8 mouse cellular contexts compared by ENCODE assay signal in genomic region chr8:107587429-107587994, GRCm38 (mm10). TPM values are rescaled to one million over a fixed set of nuclear protein-coding genes. Genes with fewer than 3 reads are reported as not detected.
DNase-seq lines count a peak whose midpoint lies in the region; ATAC-seq and TF ChIP-seq lines count a peak whose summit lies in the region.

No protein-coding gene starts in this region.

- WGBS in embryonic facial prominence, embryonic 15.5 days, result 0% methylated on average over 17 of the region's 17 CpGs

- peak overlapping the region; percentile 88 for H3K9ac ChIP-seq in MEL (ENCODE audit: control insufficient read depth, low read depth, low read length, poor library complexity, severe bottlenecking)
- peak overlapping the region; percentile 69 for H3K9ac ChIP-seq in embryonic facial prominence, embryonic 15.5 days

- peaks cover 36% of the 10 kb centered on the region for H3K79me2 ChIP-seq in MEL (ENCODE audit: control insufficient read depth, insufficient read depth, low read length, poor library complexity)

- no peaks in the 10 kb centered on the region; a peak in 1 of 4 replicates for H3K27me3 ChIP-seq in MEL (ENCODE audit: control insufficient read depth in 1 of 2, insufficient read depth in 2 of 2, low read length in 2 of 2)
- H3K27me3 ChIP-seq in embryonic facial prominence, embryonic 15.5 days, result no peaks in the 10 kb centered on the region

- no peak for TF ChIP-seq EP300 in MEL (IDR thresholded peaks at IDR 0.05; ENCODE audit: low read depth in 1 of 2, low read length in 2 of 2)

- no peak; a peak in 1 of 4 replicates for TF ChIP-seq POLR2A in MEL (IDR thresholded peaks at IDR 0.05; ENCODE audit: control insufficient read depth in 1 of 2, insufficient read depth in 1 of 2, low read depth in 1 of 2, low read length in 2 of 2, poor library complexity in 1 of 2)

- peak overlapping the region; percentile 73 to 87 for H3K4me3 ChIP-seq in MEL (ENCODE audit: control insufficient read depth in 1 of 2, insufficient read depth in 1 of 2, low read depth in 2 of 2, low read length in 2 of 2)
- H3K4me3 ChIP-seq in embryonic facial prominence, embryonic 15.5 days (replicated peaks), result peak overlapping the region; percentile 69

- TF ChIP-seq RAD21 in MEL (IDR thresholded peaks at IDR 0.05; ENCODE audit: low read depth, low read length), result no peak

- no peaks in the 10 kb centered on the region for H3K9me3 ChIP-seq in MEL (replicated peaks; ENCODE audit: insufficient read depth, low read length)
- no peaks in the 10 kb centered on the region for H3K9me3 ChIP-seq in embryonic facial prominence, embryonic 15.5 days (replicated peaks)

- intact Hi-C loops in left cerebral cortex, postnatal 14 days (cut with DNase I), result no loop called here

- peaks cover 16 to 27% of the 10 kb centered on the region in 2 experiments for H3K36me3 ChIP-seq in MEL (ENCODE audit: control insufficient read depth in 1 of 2, insufficient read depth in 2 of 2, low read length in 2 of 2)
- H3K36me3 ChIP-seq in embryonic facial prominence, embryonic 15.5 days, result peaks cover 32% of the 10 kb centered on the region

- peak overlapping the region; percentile 66 for H3K4me2 ChIP-seq in embryonic facial prominence, embryonic 15.5 days (replicated peaks)

- no peak for ATAC-seq in embryonic facial prominence, embryonic 15.5 days (ENCODE audit: insufficient number of reproducible peaks, low FRiP score, low TSS enrichment, low read depth)
- ATAC-seq in megakaryocyte progenitor cell, adult 5-6 weeks (replicated peaks; ENCODE audit: poor library complexity), result 0 out of 2 replicates have a peak, but pooled peaks have one; percentile 12

- peak; percentile 25 for DNase-seq in layer of hippocampus, adult 9-11 months
- no peak for DNase-seq in layer of hippocampus, adult 9-10 months (ENCODE audit: low spot score)
- DNase-seq in MEL (ENCODE audit: low read depth, low spot score), result peak; percentile 52
- peak; percentile 39 for DNase-seq in kidney, adult 9 months
- DNase-seq in thymus, postnatal 10 days (ENCODE audit: low spot score in 2 of 2), result no peak
- no peak for DNase-seq in left cerebral cortex, postnatal 14 days (ENCODE audit: low spot score in 2 of 2)

- peaks cover 3 to 15% of the 10 kb centered on the region in 2 experiments for H3K4me1 ChIP-seq in MEL (ENCODE audit: control insufficient read depth in 1 of 2, insufficient read depth in 2 of 2, low read length in 2 of 2)
- peaks cover 9% of the 10 kb centered on the region; the same call in 1 of the 2 replicates for H3K4me1 ChIP-seq in embryonic facial prominence, embryonic 15.5 days

- no peak for TF ChIP-seq CTCF in MEL (IDR thresholded peaks at IDR 0.05 in 2 of 3, conservative IDR thresholded peaks at IDR 0.05 in 1 of 3; ENCODE audit: control insufficient read depth in 1 of 3, insufficient read depth in 1 of 3, low read depth in 2 of 3, low read length in 3 of 3, poor library complexity in 1 of 3, severe bottlenecking in 1 of 3)

- H3K27ac ChIP-seq in MEL (ENCODE audit: control insufficient read depth, low read depth, low read length), result peak overlapping the region; percentile 70
- H3K27ac ChIP-seq in embryonic facial prominence, embryonic 15.5 days (replicated peaks), result peak overlapping the region; percentile 84

TF ChIP-seq in MEL, 35 proteins besides CTCF, POLR2A, EP300 and RAD21:
- TF ChIP-seq ZNF384 (IDR thresholded peaks at IDR 0.05; ENCODE audit: low read depth, low read length) (peak; percentile 71), MAX (IDR thresholded peaks at IDR 0.05; ENCODE audit: low read length) (peak; percentile 73), MXI1 (IDR thresholded peaks at IDR 0.05; ENCODE audit: low read depth, low read length) (peak; percentile 85), CHD1 (IDR thresholded peaks at IDR 0.05; ENCODE audit: low read depth, low read length) (0 out of 2 replicates have a peak, but pooled peaks have one; percentile 53), MYC (IDR thresholded peaks at IDR 0.05; ENCODE audit: low read depth, low read length) (peak; percentile 78), RCOR1 (IDR thresholded peaks at IDR 0.05; ENCODE audit: low read depth, low read length) (no peak), HCFC1 (IDR thresholded peaks at IDR 0.05; ENCODE audit: low read depth, low read length) (no peak), MAFK (IDR thresholded peaks at IDR 0.05; ENCODE audit: borderline replicate concordance, low read depth, low read length) (no peak)

RNA-seq across cellular contexts. Expression of gene Psmd7, which starts 0.8 kb away (rescaled TPM):
- 200 and 205 TPM in 2 replicates for total RNA-seq in MEL (2012; rRNA removed)
- 100 to 1,000 TPM; 186 to 403 TPM for polyA plus RNA-seq in MEL (2012; ENCODE audit: insufficient read depth in 1 of 2, insufficient read length in 2 of 2, low read depth in 1 of 2, low replicate concordance in 2 of 2, missing spikeins in 1 of 2)
- polyA plus RNA-seq in embryonic facial prominence, embryonic 15.5 days (2015; fragmentation: Nextera tagmentation; extraction: Ambion mirVana), result 266 and 276 TPM in 2 replicates
- total RNA-seq in megakaryocyte progenitor cell, adult 5-6 weeks (2015), result 199 and 226 TPM in 2 replicates
- total RNA-seq in megakaryocyte progenitor cell, adult 5-6 weeks (2017), result 95.6 and 127 TPM in 2 replicates
- 100 to 1,000 TPM; 106 TPM for total RNA-seq in left cerebral cortex, postnatal 14 days (2021)

Comparison
In these comparisons a context has a peak if more than half of its experiments do, and no peak if none do; other contexts are left out.
1. DNase-seq: peak in layer of hippocampus, adult 9-11 months (single experiment), MEL (single experiment) and kidney, adult 9 months (single experiment); none in layer of hippocampus, adult 9-10 months (single experiment), thymus, postnatal 10 days (0 of 2) and left cerebral cortex, postnatal 14 days (0 of 2).